Mouse (Mus musculus) heart, embryonic 14.5 days (tissue): ENCODE results near the gene Gabrr2. TPM values are rescaled to one million over a fixed set of nuclear protein-coding genes. Genes with fewer than 3 reads are reported as not detected.

Experiments
- ATAC-seq: fragments of 200-750 bp; cut with Nextera tagmentation; 2 replicates; pipeline ENCODE4 v1.8.0; 2017; ENCODE audit warnings: low read depth, moderate TSS enrichment; ENCODE audit not compliant: insufficient number of reproducible peaks, insufficient read depth, low FRiP score
- H3K27ac ChIP-seq, 2 experiments: fragments of 200-500 bp in 1 of 2; fragments of 300-500 bp in 1 of 2; sonication (generic) in 1 of 2; replicated peaks in 1 of 2; 2 replicates each; pipeline ENCODE4 v1.5.1; 2012 to 2014; ENCODE audit warnings: low read depth in 2 of 2, low read length in 2 of 2, control low read depth in 1 of 2, mild to moderate bottlenecking in 1 of 2, mixed read lengths in 1 of 2; ENCODE audit not compliant: control insufficient read depth in 1 of 2, insufficient read depth in 1 of 2
- H3K27me3 ChIP-seq: fragments of 300-500 bp; sonication (generic); 2 replicates; pipeline ENCODE4 v1.6.1; 2014; ENCODE audit warnings: mild to moderate bottlenecking, low read length, control low read depth; ENCODE audit not compliant: control insufficient read depth, insufficient read depth
- H3K36me3 ChIP-seq: fragments of 300-500 bp; sonication (generic); 2 replicates; pipeline ENCODE4 v1.6.1; 2014; ENCODE audit warnings: mild to moderate bottlenecking, control low read depth, low read length, mixed read lengths; ENCODE audit not compliant: control insufficient read depth, insufficient read depth
- H3K4me1 ChIP-seq, 2 experiments: fragments of 200-500 bp in 1 of 2; fragments of 300-500 bp in 1 of 2; sonication (generic) in 1 of 2; 2 replicates each; pipeline ENCODE4 v1.6.1; 2012 to 2014; ENCODE audit warnings: low read length in 2 of 2, control low read depth in 1 of 2, mixed read lengths in 1 of 2; ENCODE audit not compliant: control insufficient read depth in 2 of 2, insufficient read depth in 2 of 2
- H3K4me2 ChIP-seq: fragments of 300-500 bp; sonication (generic); 2 replicates; pipeline ENCODE4 v1.6.1; 2014; ENCODE audit warnings: mild to moderate bottlenecking, low read length
- H3K4me3 ChIP-seq, 2 experiments: fragments of 200-500 bp in 1 of 2; fragments of 300-500 bp in 1 of 2; sonication (generic) in 1 of 2; 2 replicates each; pipeline ENCODE4 v1.5.1; 2012 to 2014; ENCODE audit warnings: low read length in 2 of 2, mild to moderate bottlenecking in 2 of 2, control low read depth in 1 of 2, low read depth in 1 of 2, moderate library complexity in 1 of 2; ENCODE audit not compliant: control insufficient read depth in 1 of 2, insufficient read depth in 1 of 2
- H3K9ac ChIP-seq: fragments of 300-500 bp; sonication (generic); 2 replicates; pipeline ENCODE4 v1.6.1; 2014; ENCODE audit warnings: mild to moderate bottlenecking, low read length
- H3K9me3 ChIP-seq: fragments of 300-500 bp; sonication (generic); 2 replicates; pipeline ENCODE4 v1.6.1; 2016; ENCODE audit warnings: low read length, control low read depth; ENCODE audit not compliant: control insufficient read depth
- WGBS: fragments of 180-500 bp; shearing (Covaris S2); extraction: QIAGEN DNeasy Blood & Tissue Kit; methylation state at CpG from one replicate; pipeline ENCODE4 v1.1.7; 2014; 5-methylcytosine and 5-hydroxymethylcytosine counted together
- polyA plus RNA-seq: library from polyadenylated mRNA; unstranded; fragments of >200 nt; fragmentation: Nextera tagmentation; extraction: Ambion mirVana; gene quantifications from 2 replicates; pipeline ENCODE4 v1.2.1, GENCODE M21; 2014

Gene Gabrr2
- polyA plus RNA-seq, 1 experiment from 2014 or later: 0.11 TPM

GRCm38 (mm10) chr4:33071337-33071736 lies 8.5 kb downstream of the Gabrr2 start:
- 76% methylated on average over 6 of the region's 6 CpGs for WGBS
- no peak overlapping the region for H3K27ac ChIP-seq

GRCm38 (mm10) chr4:33072526-33073161 lies 9.8 kb downstream of the Gabrr2 start:
- no peak for ATAC-seq
- 41% methylated on average over 11 of the region's 11 CpGs for WGBS

More at GRCm38 (mm10) chr4:33071337-33071736, 8.5 kb downstream of the Gabrr2 start:
- Histone ChIP-seq H3K27me3 (no peaks in the 10 kb centered on the region), H3K4me2 (no peak overlapping the region), H3K4me3 (no peak overlapping the region), H3K9ac (no peak overlapping the region), H3K36me3 (no peaks in the 10 kb centered on the region), H3K4me1 (peaks cover 3 to 10% of the 10 kb centered on the region in 2 experiments; a peak in 2 of 4 replicates), H3K9me3 (no peaks in the 10 kb centered on the region)
- ATAC-seq: no peak

GRCm38 (mm10) chr4:33074406-33074805 lies 11.6 kb downstream of the Gabrr2 start:
- Histone ChIP-seq H3K4me2 (no peak overlapping the region), H3K4me3 (no peak overlapping the region), H3K9ac (no peak overlapping the region), H3K4me1 (peaks cover 0 to 6% of the 10 kb centered on the region in 2 experiments; a peak in 2 of 4 replicates), H3K36me3 (no peaks in the 10 kb centered on the region), H3K27ac (no peak overlapping the region), H3K27me3 (no peaks in the 10 kb centered on the region), H3K9me3 (no peaks in the 10 kb centered on the region)
- ATAC-seq: no peak
- 79% methylated on average over 4 of the region's 4 CpGs for WGBS

More at GRCm38 (mm10) chr4:33072526-33073161, 9.8 kb downstream of the Gabrr2 start:
- Histone ChIP-seq H3K4me1 (peaks cover 0 to 6% of the 10 kb centered on the region in 2 experiments; a peak in 2 of 4 replicates), H3K4me3 (no peak overlapping the region), H3K9me3 (no peaks in the 10 kb centered on the region), H3K4me2 (no peak overlapping the region), H3K27me3 (no peaks in the 10 kb centered on the region), H3K9ac (no peak overlapping the region), H3K36me3 (no peaks in the 10 kb centered on the region), H3K27ac (no peak overlapping the region)

- Histone ChIP-seq H3K36me3 (no peaks in the 10 kb centered on the region), H3K27ac (no peak overlapping the region), H3K4me1 (peaks cover 0 to 6% of the 10 kb centered on the region in 2 experiments; a peak in 2 of 4 replicates), H3K4me2 (no peak overlapping the region), H3K27me3 (no peaks in the 10 kb centered on the region), H3K9me3 (no peaks in the 10 kb centered on the region), H3K9ac (no peak overlapping the region), H3K4me3 (no peak overlapping the region)
- WGBS: 73% methylated on average over 5 of the region's 5 CpGs
- no peak for ATAC-seq
Observed at GRCm38 (mm10) chr4:33074851-33075250, 12.1 kb downstream of the Gabrr2 start.

GRCm38 (mm10) chr4:33075776-33076524 lies 13.2 kb downstream of the Gabrr2 start:
- no peak overlapping the region for H3K27ac ChIP-seq
- no peak for ATAC-seq
- WGBS: 80% methylated on average over 5 of the region's 5 CpGs

GRCm38 (mm10) chr4:33077161-33077560 lies 14.4 kb downstream of the Gabrr2 start:
- Histone ChIP-seq H3K27ac (no peak overlapping the region), H3K27me3 (no peaks in the 10 kb centered on the region), H3K4me2 (no peak overlapping the region), H3K36me3 (no peaks in the 10 kb centered on the region), H3K4me1 (peaks cover 0 to 6% of the 10 kb centered on the region in 2 experiments; a peak in 2 of 4 replicates), H3K4me3 (no peak overlapping the region), H3K9me3 (no peaks in the 10 kb centered on the region), H3K9ac (no peak overlapping the region)
- whole genome bisulfite sequencing: 69% methylated on average over 11 of the region's 11 CpGs
- no peak for ATAC-seq

More at GRCm38 (mm10) chr4:33075776-33076524, 13.2 kb downstream of the Gabrr2 start:
- Histone ChIP-seq H3K36me3 (no peaks in the 10 kb centered on the region), H3K4me3 (no peak overlapping the region), H3K4me2 (no peak overlapping the region), H3K4me1 (peaks cover 0 to 6% of the 10 kb centered on the region in 2 experiments; a peak in 2 of 4 replicates), H3K27me3 (no peaks in the 10 kb centered on the region), H3K9ac (no peak overlapping the region), H3K9me3 (no peaks in the 10 kb centered on the region)

GRCm38 (mm10) chr4:33077724-33078123 lies 14.9 kb downstream of the Gabrr2 start:
- H3K27me3 ChIP-seq: no peaks in the 10 kb centered on the region
- 56% methylated on average over 8 of the region's 8 CpGs for WGBS
- no peak for ATAC-seq
- no peaks in the 10 kb centered on the region for H3K36me3 ChIP-seq
- peaks cover 0 to 3% of the 10 kb centered on the region in 2 experiments; a peak in 1 of 4 replicates for H3K4me1 ChIP-seq
- no peak overlapping the region for H3K27ac ChIP-seq
- no peak overlapping the region for H3K4me2 ChIP-seq
- no peak overlapping the region for H3K9ac ChIP-seq
- no peaks in the 10 kb centered on the region for H3K9me3 ChIP-seq
- H3K4me3 ChIP-seq: no peak overlapping the region
